Mouse (Mus musculus): ENCODE data around the gene Cstad. TPM values are rescaled to one million over a fixed set of nuclear protein-coding genes. Genes with fewer than 3 reads are reported as not detected.

Gene Cstad
- polyA plus RNA-seq, 1 experiment, result 1.9 TPM

DNA sequence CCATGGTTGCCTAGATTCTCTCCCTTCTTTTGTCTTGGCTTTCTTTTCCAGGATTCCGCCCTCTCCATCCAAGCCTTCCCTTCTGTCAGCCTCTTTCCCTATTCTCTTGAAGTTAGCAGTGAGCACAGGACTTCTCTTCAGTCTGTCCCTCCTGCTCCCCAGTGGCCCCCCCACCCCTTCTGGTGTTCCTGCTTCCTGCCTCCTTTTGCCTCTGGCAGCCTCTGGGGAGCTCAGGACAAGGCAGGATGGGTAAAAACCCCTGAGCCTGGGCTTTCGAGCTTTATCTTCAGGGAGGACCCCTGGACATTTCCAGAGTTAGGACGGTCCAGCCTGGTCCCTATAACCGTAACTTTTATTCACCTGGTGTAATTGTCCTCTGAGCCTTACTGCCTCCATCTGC is 58.2 kb downstream of the Cstad start:
- no peak for TF ChIP-seq CTCF (IDR thresholded peaks at IDR 0.05; ENCODE audit: control insufficient read depth, insufficient read depth, low read length)
- TF ChIP-seq POLR2A (IDR thresholded peaks at IDR 0.05; ENCODE audit: borderline replicate concordance, control insufficient read depth, low read depth, low read length), result no peak
- peaks cover 4% of the 10 kb centered on the region; the same call in 1 of the 2 replicates for H3K4me1 ChIP-seq (ENCODE audit: control insufficient read depth, insufficient read depth, low read length)
- no peak overlapping the region for H3K4me3 ChIP-seq (replicated peaks; ENCODE audit: control insufficient read depth, low read depth, low read length)
- H3K27ac ChIP-seq (ENCODE audit: control insufficient read depth, insufficient read depth, low read depth, low read length, poor library complexity), result no peak overlapping the region
- 80% methylated on average over 4 of the region's 4 CpGs for WGBS

DNA sequence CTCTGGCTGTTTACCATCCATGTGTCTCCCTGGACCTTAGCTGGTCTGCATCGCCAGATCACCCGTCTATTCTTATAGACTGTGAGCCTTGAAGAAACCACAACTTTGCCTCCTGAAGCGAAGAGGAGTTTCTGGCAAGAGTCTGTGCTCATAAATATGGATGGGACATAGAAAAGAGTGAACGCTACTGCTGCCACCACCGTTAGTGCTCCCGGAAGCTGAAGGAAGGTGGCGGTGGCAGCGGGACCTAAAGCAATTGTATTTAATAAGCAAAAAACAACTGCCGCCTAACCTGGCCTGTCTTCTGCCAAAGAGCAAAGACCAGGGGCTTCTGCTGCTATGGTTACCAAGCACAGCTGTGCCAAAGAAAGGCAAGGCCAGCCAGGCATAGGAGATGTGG is 59.3 kb downstream of the Cstad start:
- no peak overlapping the region for H3K4me3 ChIP-seq (replicated peaks; ENCODE audit: control insufficient read depth, low read depth, low read length)
- 87% methylated on average over 9 of the region's 9 CpGs for WGBS
- H3K4me1 ChIP-seq (ENCODE audit: control insufficient read depth, insufficient read depth, low read length), result peaks cover 4% of the 10 kb centered on the region; the same call in 1 of the 2 replicates
- TF ChIP-seq CTCF (IDR thresholded peaks at IDR 0.05; ENCODE audit: control insufficient read depth, insufficient read depth, low read length), result no peak
- TF ChIP-seq POLR2A (IDR thresholded peaks at IDR 0.05; ENCODE audit: borderline replicate concordance, control insufficient read depth, low read depth, low read length), result no peak
- no peak overlapping the region for H3K27ac ChIP-seq (ENCODE audit: control insufficient read depth, insufficient read depth, low read depth, low read length, poor library complexity)

DNA sequence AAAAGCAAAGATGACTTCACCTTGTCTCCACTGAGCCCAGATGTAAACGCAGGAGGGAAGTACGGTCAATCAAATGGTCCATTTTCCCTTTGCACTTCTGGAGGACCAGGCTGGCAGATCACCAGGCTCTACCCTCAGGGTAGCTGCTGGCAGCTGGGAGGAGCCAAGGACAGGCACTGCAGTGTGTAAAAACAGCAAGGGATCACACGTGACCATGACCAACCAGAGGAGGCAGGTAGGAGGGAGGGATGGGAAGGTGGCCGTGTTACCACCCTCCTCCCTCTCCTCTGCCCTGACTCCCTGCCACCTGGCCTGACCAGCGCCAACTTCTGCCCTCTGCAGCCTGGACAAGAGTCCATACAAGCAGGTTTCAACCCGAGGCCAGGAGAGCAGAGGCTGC is 59.7 kb downstream of the Cstad start:
- no peak for TF ChIP-seq CTCF (IDR thresholded peaks at IDR 0.05; ENCODE audit: control insufficient read depth, insufficient read depth, low read length)
- TF ChIP-seq POLR2A (IDR thresholded peaks at IDR 0.05; ENCODE audit: borderline replicate concordance, control insufficient read depth, low read depth, low read length), result no peak
- H3K4me1 ChIP-seq (ENCODE audit: control insufficient read depth, insufficient read depth, low read length), result peaks cover 4% of the 10 kb centered on the region; the same call in 1 of the 2 replicates
- no peak overlapping the region for H3K27ac ChIP-seq (ENCODE audit: control insufficient read depth, insufficient read depth, low read depth, low read length, poor library complexity)
- no peak overlapping the region for H3K4me3 ChIP-seq (replicated peaks; ENCODE audit: control insufficient read depth, low read depth, low read length)
- 66% methylated on average over 5 of the region's 6 CpGs for WGBS

DNA sequence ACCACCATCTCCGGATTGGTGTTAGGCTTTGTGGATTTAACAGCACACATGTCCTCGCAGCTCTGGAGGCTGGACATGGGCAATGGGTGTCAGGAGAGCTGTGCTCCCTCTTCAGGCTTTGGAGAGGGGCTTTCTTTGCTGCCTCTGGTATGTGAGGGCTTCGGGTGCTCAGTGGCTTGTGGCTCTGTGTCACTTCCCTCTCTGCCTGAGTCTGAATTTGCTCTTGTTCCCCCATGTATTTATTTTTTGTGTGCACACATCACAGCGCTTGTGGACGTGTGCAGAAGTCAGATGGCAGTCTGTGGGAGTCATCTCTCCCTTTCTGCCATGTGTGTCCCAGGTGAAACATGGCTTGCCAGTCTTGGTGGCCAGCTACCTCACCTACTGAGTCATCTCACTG is 60.9 kb downstream of the Cstad start:
- H3K4me3 ChIP-seq (replicated peaks; ENCODE audit: control insufficient read depth, low read depth, low read length), result no peak overlapping the region
- TF ChIP-seq POLR2A (IDR thresholded peaks at IDR 0.05; ENCODE audit: borderline replicate concordance, control insufficient read depth, low read depth, low read length), result no peak
- no peak for TF ChIP-seq CTCF (IDR thresholded peaks at IDR 0.05; ENCODE audit: control insufficient read depth, insufficient read depth, low read length)
- H3K27ac ChIP-seq (ENCODE audit: control insufficient read depth, insufficient read depth, low read depth, low read length, poor library complexity), result no peak overlapping the region
- WGBS, result 36% methylated on average over 5 of the region's 5 CpGs
- H3K4me1 ChIP-seq (ENCODE audit: control insufficient read depth, insufficient read depth, low read length), result peaks cover 4% of the 10 kb centered on the region; the same call in 1 of the 2 replicates

DNA sequence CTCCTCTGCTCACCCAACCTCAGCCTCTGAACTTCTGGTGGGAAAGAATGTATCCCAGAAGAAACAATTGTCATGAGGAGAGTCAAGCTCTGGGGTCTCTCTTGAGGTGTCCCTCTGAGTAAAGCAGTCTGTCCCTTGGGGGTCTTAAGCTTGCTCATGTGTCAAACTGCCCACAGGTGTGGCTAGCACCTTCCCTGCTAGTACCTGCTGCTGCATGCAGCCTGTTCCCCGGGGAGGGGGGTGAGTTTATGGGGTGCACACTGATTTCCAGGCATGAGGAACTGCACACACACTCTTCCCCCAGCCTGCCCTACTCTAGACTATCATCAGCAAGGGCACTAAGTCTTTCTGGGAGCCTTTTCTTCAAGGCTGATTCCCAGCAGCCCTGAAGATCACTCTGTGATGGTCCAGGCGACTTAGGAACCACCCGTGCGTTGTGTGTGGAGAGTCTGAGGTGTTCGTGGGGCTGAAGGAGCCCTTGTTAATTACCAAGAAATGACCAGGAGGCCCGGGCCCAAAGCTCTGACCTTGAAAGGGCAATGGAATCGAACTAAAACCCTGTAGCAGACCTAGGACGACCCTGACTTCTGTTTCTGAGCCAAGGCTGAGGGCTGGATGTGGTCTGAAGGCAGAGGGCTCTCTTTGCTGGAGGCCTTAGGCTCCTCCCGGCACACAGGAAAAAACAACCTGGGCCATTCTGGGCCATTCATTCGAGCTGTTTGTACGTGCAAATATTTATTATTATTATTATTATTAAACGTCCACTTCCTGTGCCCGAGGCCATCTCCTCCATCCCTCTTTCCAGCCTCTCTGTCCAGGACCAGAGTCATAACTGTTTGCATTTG is 62.1 kb downstream of the Cstad start:
- Histone ChIP-seq H3K27ac (ENCODE audit: control insufficient read depth, insufficient read depth, low read depth, low read length, poor library complexity) (no peak overlapping the region), H3K4me1 (ENCODE audit: control insufficient read depth, insufficient read depth, low read length) (peaks cover 4% of the 10 kb centered on the region; the same call in 1 of the 2 replicates), H3K4me3 (replicated peaks; ENCODE audit: control insufficient read depth, low read depth, low read length) (no peak overlapping the region)
- WGBS, result 57% methylated on average over 13 of the region's 13 CpGs
- TF ChIP-seq CTCF (IDR thresholded peaks at IDR 0.05; ENCODE audit: control insufficient read depth, insufficient read depth, low read length) (no peak), POLR2A (IDR thresholded peaks at IDR 0.05; ENCODE audit: borderline replicate concordance, control insufficient read depth, low read depth, low read length) (no peak)

DNA sequence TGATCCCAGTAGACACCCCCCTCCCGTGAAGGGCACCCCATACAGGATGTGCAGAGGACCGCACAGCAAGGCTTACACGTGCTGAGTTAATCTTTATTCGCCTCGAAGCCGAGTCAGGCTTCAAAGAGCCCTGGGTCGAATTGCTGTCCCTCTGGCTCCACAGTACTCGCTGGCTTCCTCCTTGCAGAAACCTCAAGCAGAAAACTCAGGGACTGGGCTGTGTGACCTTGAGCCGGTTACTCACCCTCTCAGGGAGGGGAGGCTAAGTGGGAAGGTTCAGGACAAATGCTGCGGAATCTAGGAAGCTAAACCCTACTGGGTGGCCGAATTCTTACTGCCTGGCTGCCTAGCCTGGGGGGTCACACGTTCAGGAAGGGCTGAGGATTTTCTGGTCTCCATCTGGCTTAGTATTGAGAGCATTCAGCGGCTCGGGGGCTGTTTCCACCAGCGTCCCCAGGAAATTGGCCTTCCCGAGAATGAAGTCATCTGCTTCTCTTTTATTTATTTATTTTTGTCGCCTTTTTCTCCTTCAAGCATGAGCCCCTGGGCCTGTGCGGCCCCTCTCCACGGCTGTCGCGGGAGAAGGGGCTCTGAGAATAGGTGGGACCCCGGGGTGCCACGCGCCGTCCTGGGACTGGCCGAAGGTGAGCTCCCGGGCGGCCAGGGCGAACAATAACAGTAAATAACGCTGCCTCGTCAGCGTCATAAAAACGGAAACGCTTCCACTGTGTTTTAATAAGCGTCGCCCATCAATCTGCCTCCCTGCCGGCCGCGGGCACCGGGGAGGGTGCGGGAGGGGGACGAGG is 63.0 kb downstream of the Cstad start:
- no peak for TF ChIP-seq POLR2A (IDR thresholded peaks at IDR 0.05; ENCODE audit: borderline replicate concordance, control insufficient read depth, low read depth, low read length)
- no peak for TF ChIP-seq CTCF (IDR thresholded peaks at IDR 0.05; ENCODE audit: control insufficient read depth, insufficient read depth, low read length)
- WGBS, result 3% methylated on average over 42 of the region's 42 CpGs
- H3K4me1 ChIP-seq (ENCODE audit: control insufficient read depth, insufficient read depth, low read length), result peaks cover 4% of the 10 kb centered on the region; the same call in 1 of the 2 replicates
- peak overlapping the region; percentile 67 for H3K4me3 ChIP-seq (replicated peaks; ENCODE audit: control insufficient read depth, low read depth, low read length)
- peak overlapping the region; percentile 93 for H3K27ac ChIP-seq (ENCODE audit: control insufficient read depth, insufficient read depth, low read depth, low read length, poor library complexity)

DNA sequence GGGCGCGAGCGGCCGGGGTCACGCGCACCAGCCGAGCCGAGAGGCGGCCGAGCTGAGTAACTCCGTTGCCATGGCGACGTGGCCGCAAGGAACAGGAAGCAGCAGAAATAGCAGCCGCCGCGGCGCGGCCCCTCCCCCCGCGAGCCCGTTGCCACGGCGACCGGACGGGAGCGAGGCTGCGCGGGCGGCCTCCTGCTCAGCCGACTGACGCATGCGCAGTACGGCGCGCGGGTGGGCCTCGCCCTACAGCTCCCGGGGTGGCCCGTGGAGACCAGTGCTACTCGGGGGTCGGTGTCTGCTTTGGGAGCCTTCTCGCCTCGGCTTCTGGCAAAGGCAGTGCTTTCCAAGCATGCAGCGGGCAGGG is 63.6 kb downstream of the Cstad start:
- peak overlapping the region; percentile 84 for H3K4me3 ChIP-seq (replicated peaks; ENCODE audit: control insufficient read depth, low read depth, low read length)
- 1% methylated on average over 42 of the region's 45 CpGs for WGBS
- TF ChIP-seq POLR2A (IDR thresholded peaks at IDR 0.05; ENCODE audit: borderline replicate concordance, control insufficient read depth, low read depth, low read length), result peak; percentile 80; the same call in 1 of the 2 replicates
- TF ChIP-seq CTCF (IDR thresholded peaks at IDR 0.05; ENCODE audit: control insufficient read depth, insufficient read depth, low read length), result no peak
- H3K27ac ChIP-seq (ENCODE audit: control insufficient read depth, insufficient read depth, low read depth, low read length, poor library complexity), result peak overlapping the region; percentile 93
- peaks cover 4% of the 10 kb centered on the region; the same call in 1 of the 2 replicates for H3K4me1 ChIP-seq (ENCODE audit: control insufficient read depth, insufficient read depth, low read length)

Other genes with a start within 250 kb of the Cstad start
- 27.2 and 50.0 TPM in 2 replicates for gene Sh3glb2, start 235.7 kb upstream of the Cstad start, polyA plus RNA-seq (2011; ENCODE audit: insufficient read depth, insufficient read length, low replicate concordance, missing spikeins)
- gene Miga2, start 230.8 kb upstream of the Cstad start, polyA plus RNA-seq (2011; ENCODE audit: insufficient read depth, insufficient read length, low replicate concordance, missing spikeins), result 7.8 and 8.5 TPM in 2 replicates
- 30.0 and 40.3 TPM in 2 replicates for gene Dolpp1, start 202.8 kb upstream of the Cstad start, polyA plus RNA-seq (2011; ENCODE audit: insufficient read depth, insufficient read length, low replicate concordance, missing spikeins)
- 28.6 and 37.9 TPM in 2 replicates for gene Crat, start 179.2 kb upstream of the Cstad start, polyA plus RNA-seq (2011; ENCODE audit: insufficient read depth, insufficient read length, low replicate concordance, missing spikeins)
- gene Ptpa, start 179.0 kb upstream of the Cstad start, polyA plus RNA-seq (2011; ENCODE audit: insufficient read depth, insufficient read length, low replicate concordance, missing spikeins), result 199 and 273 TPM in 2 replicates
- gene Ier5l, start 120.8 kb upstream of the Cstad start, polyA plus RNA-seq (2011; ENCODE audit: insufficient read depth, insufficient read length, low replicate concordance, missing spikeins), result 0.84 and 1.1 TPM in 2 replicates
- gene 1700001O22Rik, start 208.6 kb downstream of the Cstad start, polyA plus RNA-seq (2011; ENCODE audit: insufficient read depth, insufficient read length, low replicate concordance, missing spikeins), result not detected in 2 replicates
- 10.2 and 11.0 TPM in 2 replicates for gene Ntmt1, start 212.8 kb downstream of the Cstad start, polyA plus RNA-seq (2011; ENCODE audit: insufficient read depth, insufficient read length, low replicate concordance, missing spikeins)
- 30.0 and 32.4 TPM in 2 replicates for gene Asb6, start 235.3 kb downstream of the Cstad start, polyA plus RNA-seq (2011; ENCODE audit: insufficient read depth, insufficient read length, low replicate concordance, missing spikeins)
- gene Prrx2, start 239.9 kb downstream of the Cstad start, polyA plus RNA-seq (2011; ENCODE audit: insufficient read depth, insufficient read length, low replicate concordance, missing spikeins), result 4.1 TPM in 1 of 2 replicates, not detected in the other

All from bone marrow, adult 2 months (tissue).